Mouse (Mus musculus): ENCODE results near the gene Myh15. TPM values are rescaled to one million over a fixed set of nuclear protein-coding genes. Genes with fewer than 3 reads are reported as not detected.
"Not testable (repeated sequence)": the region's sequence is repeated elsewhere in the genome, so short reads cannot be mapped to it uniquely, and the experiment has no call there.

The Myh15 gene
- total RNA-seq, 1 experiment = 0.04 TPM

- no peak overlapping the region for H3K4me3 ChIP-seq (ENCODE audit: insufficient read depth in 1 of 2, low read depth in 1 of 2, low read length in 2 of 2, poor library complexity in 1 of 2, severe bottlenecking in 1 of 2)
- no peaks in the 10 kb centered on the region for H3K9me3 ChIP-seq (ENCODE audit: control insufficient read depth, insufficient read depth, low read depth, low read length)
- H3K4me1 ChIP-seq (ENCODE audit: control insufficient read depth in 2 of 2, insufficient read depth in 2 of 2, low read length in 2 of 2, poor library complexity in 1 of 2) = 0 out of 4 replicates have a peak, but pooled peaks cover 0 to 1% of the 10 kb centered on the region in 2 experiments
- no peaks in the 10 kb centered on the region for H3K36me3 ChIP-seq (ENCODE audit: control insufficient read depth, insufficient read depth, low read length, poor library complexity, severe bottlenecking)
- DNase-seq (ENCODE audit: low read depth, low spot score) = no peak
- H3K9ac ChIP-seq (ENCODE audit: insufficient read depth, low read depth, low read length, poor library complexity, severe bottlenecking) = no peak overlapping the region
- TF ChIP-seq ZNF384 (IDR thresholded peaks at IDR 0.05; ENCODE audit: low read depth, low read length) (no peak), MAFK (IDR thresholded peaks at IDR 0.05; ENCODE audit: insufficient read depth, low read depth, low read length) (no peak), HCFC1 (IDR thresholded peaks at IDR 0.05; ENCODE audit: borderline replicate concordance, insufficient read depth, low read length) (no peak), ZC3H11A (IDR thresholded peaks at IDR 0.05; ENCODE audit: borderline replicate concordance, low read depth, low read length) (no peak), CHD2 (IDR thresholded peaks at IDR 0.05; ENCODE audit: low read depth, low read length) (no peak)
- no peak overlapping the region for H3K27ac ChIP-seq (ENCODE audit: insufficient read depth, low read depth, low read length, poor library complexity, severe bottlenecking)
- in situ Hi-C loops (cut with MboI; ENCODE audit: low sequenced_read_pairs in 2 of 2, unreplicated experiment in 2 of 2) = no loop called here
These were observed 136.7 kb downstream of the Myh15 start for GRCm38 (mm10) chr16:49193986-49194385.

- TF ChIP-seq HCFC1 (IDR thresholded peaks at IDR 0.05; ENCODE audit: borderline replicate concordance, insufficient read depth, low read length) = no peak
- TF ChIP-seq CHD2 (IDR thresholded peaks at IDR 0.05; ENCODE audit: low read depth, low read length) = no peak
- no peak for TF ChIP-seq MAFK (IDR thresholded peaks at IDR 0.05; ENCODE audit: insufficient read depth, low read depth, low read length)
- TF ChIP-seq ZC3H11A (IDR thresholded peaks at IDR 0.05; ENCODE audit: borderline replicate concordance, low read depth, low read length) = no peak
- no peak for TF ChIP-seq ZNF384 (IDR thresholded peaks at IDR 0.05; ENCODE audit: low read depth, low read length)
- H3K27ac ChIP-seq (ENCODE audit: insufficient read depth, low read depth, low read length, poor library complexity, severe bottlenecking) = no peak overlapping the region
- 0 out of 4 replicates have a peak, but pooled peaks cover 0 to 1% of the 10 kb centered on the region in 2 experiments for H3K4me1 ChIP-seq (ENCODE audit: control insufficient read depth in 2 of 2, insufficient read depth in 2 of 2, low read length in 2 of 2, poor library complexity in 1 of 2)
- no peak for DNase-seq (ENCODE audit: low read depth, low spot score)
- H3K9ac ChIP-seq (ENCODE audit: insufficient read depth, low read depth, low read length, poor library complexity, severe bottlenecking) = no peak overlapping the region
- H3K4me3 ChIP-seq (ENCODE audit: insufficient read depth in 1 of 2, low read depth in 1 of 2, low read length in 2 of 2, poor library complexity in 1 of 2, severe bottlenecking in 1 of 2) = no peak overlapping the region
- H3K9me3 ChIP-seq (ENCODE audit: control insufficient read depth, insufficient read depth, low read depth, low read length) = no peaks in the 10 kb centered on the region
- H3K36me3 ChIP-seq (ENCODE audit: control insufficient read depth, insufficient read depth, low read length, poor library complexity, severe bottlenecking) = no peaks in the 10 kb centered on the region
- in situ Hi-C loops (cut with MboI; ENCODE audit: low sequenced_read_pairs in 2 of 2, unreplicated experiment in 2 of 2) = no loop called here
These were observed 139.0 kb downstream of the Myh15 start for GRCm38 (mm10) chr16:49196290-49196689.

GRCm38 (mm10) chr16:49197951-49198350 is 140.7 kb downstream of the Myh15 start:
- in situ Hi-C loops (cut with MboI; ENCODE audit: low sequenced_read_pairs in 2 of 2, unreplicated experiment in 2 of 2) = no loop called here
- no peaks in the 10 kb centered on the region for H3K9me3 ChIP-seq (ENCODE audit: control insufficient read depth, insufficient read depth, low read depth, low read length)
- H3K27ac ChIP-seq (ENCODE audit: insufficient read depth, low read depth, low read length, poor library complexity, severe bottlenecking) = no peak overlapping the region
- no peak overlapping the region for H3K4me3 ChIP-seq (ENCODE audit: insufficient read depth in 1 of 2, low read depth in 1 of 2, low read length in 2 of 2, poor library complexity in 1 of 2, severe bottlenecking in 1 of 2)
- no peak for TF ChIP-seq ZNF384 (IDR thresholded peaks at IDR 0.05; ENCODE audit: low read depth, low read length)
- TF ChIP-seq ZC3H11A (IDR thresholded peaks at IDR 0.05; ENCODE audit: borderline replicate concordance, low read depth, low read length) = no peak
- no peak for TF ChIP-seq HCFC1 (IDR thresholded peaks at IDR 0.05; ENCODE audit: borderline replicate concordance, insufficient read depth, low read length)
- no peak for TF ChIP-seq CHD2 (IDR thresholded peaks at IDR 0.05; ENCODE audit: low read depth, low read length)
- TF ChIP-seq MAFK (IDR thresholded peaks at IDR 0.05; ENCODE audit: insufficient read depth, low read depth, low read length) = no peak
- no peaks in the 10 kb centered on the region for H3K36me3 ChIP-seq (ENCODE audit: control insufficient read depth, insufficient read depth, low read length, poor library complexity, severe bottlenecking)
- H3K4me1 ChIP-seq (ENCODE audit: control insufficient read depth in 2 of 2, insufficient read depth in 2 of 2, low read length in 2 of 2, poor library complexity in 1 of 2) = 0 out of 4 replicates have a peak, but pooled peaks cover 0 to 1% of the 10 kb centered on the region in 2 experiments
- H3K9ac ChIP-seq (ENCODE audit: insufficient read depth, low read depth, low read length, poor library complexity, severe bottlenecking) = no peak overlapping the region
- no peak for DNase-seq (ENCODE audit: low read depth, low spot score)

GRCm38 (mm10) chr16:49223733-49224132 is 166.4 kb downstream of the Myh15 start:
- TF ChIP-seq ZC3H11A (IDR thresholded peaks at IDR 0.05; ENCODE audit: borderline replicate concordance, low read depth, low read length) (no peak), ZNF384 (IDR thresholded peaks at IDR 0.05; ENCODE audit: low read depth, low read length) (no peak), HCFC1 (IDR thresholded peaks at IDR 0.05; ENCODE audit: borderline replicate concordance, insufficient read depth, low read length) (no peak), MAFK (IDR thresholded peaks at IDR 0.05; ENCODE audit: insufficient read depth, low read depth, low read length) (no peak), CHD2 (IDR thresholded peaks at IDR 0.05; ENCODE audit: low read depth, low read length) (no peak)
- in situ Hi-C loops (cut with MboI; ENCODE audit: low sequenced_read_pairs in 2 of 2, unreplicated experiment in 2 of 2) = no loop called here

GRCm38 (mm10) chr16:49243517-49243916 is 186.2 kb downstream of the Myh15 start:
- H3K27ac ChIP-seq (ENCODE audit: insufficient read depth, low read depth, low read length, poor library complexity, severe bottlenecking); in situ Hi-C loops (cut with MboI; ENCODE audit: low sequenced_read_pairs in 2 of 2, unreplicated experiment in 2 of 2); H3K4me3 ChIP-seq (ENCODE audit: insufficient read depth in 1 of 2, low read depth in 1 of 2, low read length in 2 of 2, poor library complexity in 1 of 2, severe bottlenecking in 1 of 2); DNase-seq (ENCODE audit: low read depth, low spot score); H3K4me1 ChIP-seq (ENCODE audit: control insufficient read depth in 2 of 2, insufficient read depth in 2 of 2, low read length in 2 of 2, poor library complexity in 1 of 2); H3K9me3 ChIP-seq (ENCODE audit: control insufficient read depth, insufficient read depth, low read depth, low read length); H3K9ac ChIP-seq (ENCODE audit: insufficient read depth, low read depth, low read length, poor library complexity, severe bottlenecking); H3K36me3 ChIP-seq (ENCODE audit: control insufficient read depth, insufficient read depth, low read length, poor library complexity, severe bottlenecking): not testable (repeated sequence)

More at GRCm38 (mm10) chr16:49223733-49224132, 166.4 kb downstream of the Myh15 start:
- H3K36me3 ChIP-seq (ENCODE audit: control insufficient read depth, insufficient read depth, low read length, poor library complexity, severe bottlenecking) = no peaks in the 10 kb centered on the region
- H3K4me1 ChIP-seq (ENCODE audit: control insufficient read depth in 2 of 2, insufficient read depth in 2 of 2, low read length in 2 of 2, poor library complexity in 1 of 2) = no peaks in the 10 kb centered on the region
- no peak overlapping the region for H3K9ac ChIP-seq (ENCODE audit: insufficient read depth, low read depth, low read length, poor library complexity, severe bottlenecking)
- no peak overlapping the region for H3K27ac ChIP-seq (ENCODE audit: insufficient read depth, low read depth, low read length, poor library complexity, severe bottlenecking)
- DNase-seq (ENCODE audit: low read depth, low spot score) = no peak
- no peak overlapping the region for H3K4me3 ChIP-seq (ENCODE audit: insufficient read depth in 1 of 2, low read depth in 1 of 2, low read length in 2 of 2, poor library complexity in 1 of 2, severe bottlenecking in 1 of 2)
- no peaks in the 10 kb centered on the region for H3K9me3 ChIP-seq (ENCODE audit: control insufficient read depth, insufficient read depth, low read depth, low read length)

Other genes starting within 250 kb of the Myh15 start
- gene Retnlb, start 240.6 kb upstream of the Myh15 start, total RNA-seq (2012; rRNA removed) = not detected in 2 replicates
- not detected in 2 replicates for gene Retnla, start 214.9 kb upstream of the Myh15 start, total RNA-seq (2012; rRNA removed)
- not detected in 2 replicates for gene Retnlg, start 184.9 kb upstream of the Myh15 start, total RNA-seq (2012; rRNA removed)
- gene Dzip3, start 63.3 kb upstream of the Myh15 start, total RNA-seq (2012; rRNA removed) = 29.2 and 37.8 TPM in 2 replicates
- gene Cip2a, start 63.3 kb upstream of the Myh15 start, total RNA-seq (2012; rRNA removed) = 43.6 and 48.8 TPM in 2 replicates

Measured in ES-E14 (cell line).